Mouse (Mus musculus) heart, embryonic 15.5 days (tissue): ENCODE data around the gene Kalrn. TPM values are rescaled to one million over a fixed set of nuclear protein-coding genes. Genes with fewer than 3 reads are reported as not detected.
A peak's percentile ranks its signal among the peaks of the same experiment; 100 is the strongest.

Experiments
- ATAC-seq: fragments of 200-750 bp; cut with Nextera tagmentation; replicated peaks from 2 replicates; pipeline ENCODE4 v1.8.0; 2017; ENCODE audit warnings: low read depth, moderate TSS enrichment; ENCODE audit not compliant: insufficient number of reproducible peaks, insufficient read depth, low FRiP score
- H3K27ac ChIP-seq: fragments of 300-500 bp; sonication (generic); 2 replicates; pipeline ENCODE4 v1.5.1; 2015; ENCODE audit warnings: mild to moderate bottlenecking, inconsistent platforms
- H3K27me3 ChIP-seq: fragments of 300-500 bp; sonication (generic); 2 replicates; pipeline ENCODE4 v1.6.1; 2015; ENCODE audit warnings: inconsistent platforms
- H3K36me3 ChIP-seq: fragments of 300-500 bp; sonication (generic); 2 replicates; pipeline ENCODE4 v1.6.1; 2015; ENCODE audit warnings: mild to moderate bottlenecking, inconsistent platforms
- H3K4me1 ChIP-seq: fragments of 300-500 bp; sonication (generic); replicated peaks from 2 replicates; pipeline ENCODE4 v1.6.1; 2015; ENCODE audit warnings: inconsistent platforms
- H3K4me2 ChIP-seq: fragments of 300-500 bp; sonication (generic); 2 replicates; pipeline ENCODE4 v1.6.1; 2015; ENCODE audit warnings: inconsistent platforms, mild to moderate bottlenecking, moderate library complexity
- H3K4me3 ChIP-seq: fragments of 300-500 bp; sonication (generic); 2 replicates; pipeline ENCODE4 v1.5.1; 2015; ENCODE audit warnings: mild to moderate bottlenecking, inconsistent platforms
- H3K9ac ChIP-seq: fragments of 300-500 bp; sonication (generic); 2 replicates; pipeline ENCODE4 v1.6.1; 2015; ENCODE audit warnings: mild to moderate bottlenecking, inconsistent platforms
- H3K9me3 ChIP-seq: fragments of 300-500 bp; sonication (generic); replicated peaks from 2 replicates; pipeline ENCODE4 v1.6.1; 2016; ENCODE audit warnings: inconsistent platforms
- WGBS: fragments of 180-500 bp; shearing (Covaris S2); methylation state at CpG from one replicate; pipeline ENCODE4 v1.1.7; 2015; ENCODE audit warnings: mixed read lengths; 5-methylcytosine and 5-hydroxymethylcytosine counted together
- polyA plus RNA-seq: library from polyadenylated mRNA; unstranded; fragments of >200 nt; fragmentation: Nextera tagmentation; extraction: Ambion mirVana; gene quantifications from 2 replicates; pipeline ENCODE4 v1.2.1, GENCODE M21; 2015

Kalrn gene
- polyA plus RNA-seq, 1 experiment from 2014 or later: 32.8 TPM

DNA sequence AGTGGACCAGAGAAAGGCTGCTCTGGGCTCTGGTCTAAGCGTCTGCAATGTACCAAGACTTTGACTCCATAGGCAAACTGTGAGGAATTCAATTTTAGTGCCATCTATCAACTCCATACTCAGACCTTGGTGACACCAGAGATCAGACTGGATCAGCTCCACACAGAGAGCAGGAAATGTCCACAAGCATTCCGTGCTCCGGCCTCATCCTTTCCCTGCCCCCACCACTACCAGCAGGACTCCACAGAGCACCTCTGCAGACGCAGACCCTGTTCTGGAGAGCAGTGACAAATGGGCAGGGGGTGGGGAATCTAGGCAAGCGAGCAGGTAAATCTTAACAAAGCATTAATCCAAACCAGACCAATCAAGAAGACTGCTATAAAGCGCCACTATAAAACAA is 15.4 kb downstream of the Kalrn start:
- no peaks in the 10 kb centered on the region for H3K27me3 ChIP-seq
- no peak overlapping the region for H3K4me2 ChIP-seq
- no peak overlapping the region for H3K4me3 ChIP-seq
- H3K9ac ChIP-seq: no peak overlapping the region
- WGBS: 46% methylated on average over 6 of the region's 6 CpGs
- peaks cover 24% of the 10 kb centered on the region for H3K4me1 ChIP-seq
- H3K27ac ChIP-seq: no peak overlapping the region
- no peaks in the 10 kb centered on the region for H3K36me3 ChIP-seq
- H3K9me3 ChIP-seq: no peaks in the 10 kb centered on the region
- ATAC-seq: no peak

DNA sequence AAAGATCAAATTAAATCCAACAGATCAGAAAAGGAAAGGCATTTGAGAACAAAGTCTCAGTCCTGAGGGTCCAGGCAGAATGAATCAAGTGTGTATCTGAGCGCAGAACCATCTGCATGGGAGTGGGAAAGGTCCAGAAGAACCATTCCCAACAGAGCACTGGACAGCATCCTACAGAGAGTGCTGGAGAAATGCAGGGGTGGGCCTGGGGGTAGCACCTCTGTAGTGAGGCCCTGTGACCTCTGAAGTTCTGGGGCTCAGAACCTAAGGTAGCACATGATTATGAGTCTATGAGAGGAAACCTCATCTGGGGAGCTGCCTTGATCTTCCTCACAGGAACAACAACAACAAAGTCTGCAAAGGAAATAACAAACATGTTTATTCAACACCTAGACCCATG is 20.6 kb downstream of the Kalrn start:
- Histone ChIP-seq H3K4me1 (peaks cover 21% of the 10 kb centered on the region), H3K27me3 (no peaks in the 10 kb centered on the region)
- WGBS: 88% methylated on average over 1 of the region's 1 CpGs

DNA sequence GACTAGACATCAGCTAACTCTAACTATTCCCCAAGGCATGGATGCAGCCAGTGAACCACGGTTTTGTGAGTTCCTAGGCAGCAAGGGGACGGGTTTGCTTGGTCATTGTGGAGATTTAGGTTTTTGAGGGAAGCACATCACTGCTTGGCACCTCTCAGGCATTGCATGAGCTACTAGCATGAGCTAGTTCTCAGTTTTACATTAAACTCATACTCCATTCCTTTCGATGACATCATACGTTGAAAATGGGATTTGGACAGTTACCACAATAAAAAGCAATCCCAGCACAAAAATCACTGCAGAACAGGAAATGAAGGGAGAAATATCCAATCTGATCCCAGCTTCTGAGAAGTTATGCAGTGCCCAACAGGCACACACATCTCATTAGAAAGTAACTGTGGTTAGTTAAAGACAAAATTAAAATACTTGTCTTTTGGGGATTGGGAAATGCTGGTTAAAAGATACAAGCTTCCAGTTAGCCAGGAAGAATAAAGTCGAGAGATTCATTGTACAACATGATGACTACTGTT is 23.8 kb downstream of the Kalrn start:
- Histone ChIP-seq H3K9me3 (no peaks in the 10 kb centered on the region), H3K36me3 (no peaks in the 10 kb centered on the region), H3K27me3 (no peaks in the 10 kb centered on the region), H3K4me3 (no peak overlapping the region), H3K27ac (no peak overlapping the region), H3K9ac (no peak overlapping the region), H3K4me1 (peaks cover 9% of the 10 kb centered on the region; the same call in 1 of the 2 replicates), H3K4me2 (no peak overlapping the region)
- no peak for ATAC-seq
- 72% methylated on average over 5 of the region's 5 CpGs for WGBS

More for the DNA sequence above, 20.6 kb downstream of the Kalrn start:
- no peaks in the 10 kb centered on the region for H3K36me3 ChIP-seq
- no peak for ATAC-seq
- no peak overlapping the region for H3K9ac ChIP-seq
- H3K27ac ChIP-seq: no peak overlapping the region
- H3K4me3 ChIP-seq: no peak overlapping the region
- H3K4me2 ChIP-seq: no peak overlapping the region
- no peaks in the 10 kb centered on the region for H3K9me3 ChIP-seq

DNA sequence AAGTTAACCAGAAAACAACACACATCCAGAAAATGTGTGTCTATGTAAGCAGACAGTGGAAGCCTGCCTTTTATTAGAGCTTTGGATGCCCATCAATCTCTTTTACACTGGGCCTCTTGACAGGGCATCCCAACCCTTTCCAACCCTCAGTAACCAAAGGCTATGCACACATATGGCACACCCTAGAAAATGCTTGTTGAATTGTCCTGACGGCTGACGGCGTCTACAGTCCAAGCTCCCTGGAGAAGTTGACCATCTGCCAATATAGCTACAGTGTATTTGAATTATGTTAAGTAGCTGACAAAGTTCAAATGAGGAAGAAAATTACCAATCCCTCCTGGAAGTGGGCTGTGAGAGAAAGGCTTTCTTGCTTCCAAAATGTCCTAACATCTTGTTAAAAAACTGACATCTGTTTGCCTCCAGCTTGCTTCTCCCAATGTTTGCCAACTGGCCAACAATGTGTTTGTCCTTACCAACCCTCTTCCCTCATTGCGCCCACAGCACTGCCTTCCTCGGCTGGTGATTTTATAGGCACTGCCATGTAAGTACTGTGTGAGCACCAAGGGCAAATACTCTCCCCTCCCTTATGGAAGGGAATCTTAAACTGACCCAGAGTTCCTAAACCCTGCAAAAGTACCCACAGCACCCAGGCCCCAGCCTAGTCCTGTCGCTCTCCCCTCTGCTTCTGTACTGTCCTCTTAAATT is 26.4 kb downstream of the Kalrn start:
- no peak overlapping the region for H3K27ac ChIP-seq
- H3K9ac ChIP-seq: no peak overlapping the region
- no peak for ATAC-seq
- no peaks in the 10 kb centered on the region for H3K36me3 ChIP-seq
- no peak overlapping the region for H3K4me3 ChIP-seq
- H3K27me3 ChIP-seq: no peaks in the 10 kb centered on the region
- H3K9me3 ChIP-seq: no peaks in the 10 kb centered on the region
- H3K4me1 ChIP-seq: 0 out of 2 replicates have a peak, but pooled peaks cover 3% of the 10 kb centered on the region
- no peak overlapping the region for H3K4me2 ChIP-seq
- 70% methylated on average over 6 of the region's 6 CpGs for WGBS

DNA sequence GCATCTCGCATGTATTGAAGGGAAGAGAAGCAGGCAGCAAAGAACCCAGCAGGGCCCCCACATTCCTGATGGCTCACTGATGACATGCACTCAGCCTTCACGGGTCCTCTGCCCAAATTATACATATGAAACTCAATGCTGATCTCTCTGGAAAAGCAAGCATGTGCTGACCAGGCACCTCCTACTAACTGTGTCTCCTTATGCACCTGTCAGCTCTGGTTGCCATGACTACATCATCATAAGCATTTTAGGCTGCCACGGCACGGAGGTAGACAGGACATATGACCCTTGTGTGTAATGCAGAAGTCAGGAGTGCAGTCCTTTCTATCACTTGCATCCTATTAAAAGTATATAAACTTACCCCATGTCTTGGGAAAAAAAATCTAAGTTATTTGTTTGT is 29.6 kb downstream of the Kalrn start:
- no peak for ATAC-seq
- Histone ChIP-seq H3K9me3 (no peaks in the 10 kb centered on the region), H3K9ac (no peak overlapping the region), H3K36me3 (no peaks in the 10 kb centered on the region), H3K4me1 (peaks cover 2% of the 10 kb centered on the region), H3K27me3 (no peaks in the 10 kb centered on the region), H3K27ac (no peak overlapping the region), H3K4me2 (no peak overlapping the region), H3K4me3 (no peak overlapping the region)
- 84% methylated on average over 4 of the region's 4 CpGs for WGBS

DNA sequence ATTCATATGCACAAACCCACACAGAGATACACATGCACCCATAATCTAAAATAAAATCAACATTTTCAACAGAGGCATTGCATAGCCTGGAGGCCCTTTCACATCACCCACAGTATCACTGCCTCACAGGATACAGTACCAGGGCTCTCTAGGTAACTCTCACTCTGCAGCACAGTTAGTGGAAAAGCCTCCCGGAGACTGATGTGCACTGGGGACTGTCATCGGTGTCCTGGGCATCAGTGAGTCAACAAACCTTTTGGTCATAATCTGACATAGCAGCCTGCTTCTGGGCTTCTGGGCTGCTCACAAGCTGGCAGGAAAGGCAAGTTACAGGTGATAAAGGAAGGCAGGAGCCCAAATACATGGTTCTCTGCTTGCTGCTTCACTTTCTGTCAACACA is 31.0 kb downstream of the Kalrn start:
- WGBS: 91% methylated on average over 2 of the region's 2 CpGs
- peaks cover 4% of the 10 kb centered on the region for H3K4me1 ChIP-seq
- no peaks in the 10 kb centered on the region for H3K36me3 ChIP-seq

DNA sequence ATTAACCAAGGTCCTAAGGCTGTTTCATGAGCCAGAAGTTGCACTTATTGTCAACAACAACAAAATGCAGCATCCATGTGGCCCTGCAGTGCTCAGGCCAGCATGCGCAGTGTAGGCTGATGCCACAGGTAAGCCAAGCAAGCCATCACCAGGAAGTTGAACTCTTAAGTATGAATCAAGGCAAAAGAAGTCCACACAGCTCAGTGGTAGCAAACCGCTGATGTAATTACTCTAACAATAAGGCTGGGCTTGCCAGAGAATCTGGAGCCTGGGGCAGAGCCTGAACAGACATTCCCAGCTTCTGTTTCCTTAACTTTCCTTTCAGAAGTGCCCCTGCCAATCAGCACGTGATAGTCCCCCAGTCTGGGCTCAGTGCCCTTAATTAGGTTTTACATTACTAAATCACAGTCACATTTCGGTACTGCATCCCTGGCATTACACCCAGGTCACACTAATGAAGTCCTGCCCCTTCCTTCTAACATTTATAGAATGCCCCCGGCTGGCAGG is 34.6 kb downstream of the Kalrn start:
- no peak overlapping the region for H3K4me2 ChIP-seq
- no peak overlapping the region for H3K4me3 ChIP-seq

More for the DNA sequence above, 31.0 kb downstream of the Kalrn start:
- Histone ChIP-seq H3K9me3 (no peaks in the 10 kb centered on the region), H3K27ac (no peak overlapping the region), H3K4me2 (no peak overlapping the region), H3K27me3 (no peaks in the 10 kb centered on the region), H3K4me3 (no peak overlapping the region), H3K9ac (no peak overlapping the region)
- no peak for ATAC-seq

DNA sequence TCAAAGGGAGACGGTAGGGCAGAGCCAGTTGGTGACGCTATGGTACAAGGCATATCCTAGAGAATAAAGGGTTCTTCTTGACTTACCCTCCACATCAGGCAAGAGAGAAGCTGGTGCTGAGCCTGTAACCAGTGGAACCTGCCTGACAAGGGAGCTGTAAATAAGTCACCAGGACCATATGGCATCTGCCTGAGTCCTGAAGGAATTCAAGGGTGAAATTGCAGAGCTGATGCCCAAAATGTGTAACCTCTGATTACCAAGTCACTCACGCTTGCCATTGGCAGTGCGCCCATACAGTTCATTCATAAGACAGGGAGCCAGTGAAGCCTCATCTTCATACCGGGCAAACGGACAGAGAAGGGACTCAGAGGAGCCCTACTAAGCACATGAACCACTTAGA is 37.0 kb downstream of the Kalrn start:
- no peak overlapping the region for H3K4me2 ChIP-seq
- 60% methylated on average over 6 of the region's 6 CpGs for WGBS
- no peak for ATAC-seq
- no peaks in the 10 kb centered on the region for H3K27me3 ChIP-seq
- H3K4me3 ChIP-seq: no peak overlapping the region
- no peak overlapping the region for H3K9ac ChIP-seq
- no peaks in the 10 kb centered on the region for H3K36me3 ChIP-seq
- H3K9me3 ChIP-seq: no peaks in the 10 kb centered on the region
- H3K27ac ChIP-seq: no peak overlapping the region
- peaks cover 20% of the 10 kb centered on the region for H3K4me1 ChIP-seq

More for the DNA sequence above, 34.6 kb downstream of the Kalrn start:
- H3K27ac ChIP-seq: no peak overlapping the region
- H3K9me3 ChIP-seq: no peaks in the 10 kb centered on the region
- peaks cover 20% of the 10 kb centered on the region for H3K4me1 ChIP-seq
- 61% methylated on average over 5 of the region's 5 CpGs for WGBS
- ATAC-seq: 0 out of 2 replicates have a peak, but pooled peaks have one; percentile 4
- H3K9ac ChIP-seq: no peak overlapping the region
- no peaks in the 10 kb centered on the region for H3K27me3 ChIP-seq
- no peaks in the 10 kb centered on the region for H3K36me3 ChIP-seq

DNA sequence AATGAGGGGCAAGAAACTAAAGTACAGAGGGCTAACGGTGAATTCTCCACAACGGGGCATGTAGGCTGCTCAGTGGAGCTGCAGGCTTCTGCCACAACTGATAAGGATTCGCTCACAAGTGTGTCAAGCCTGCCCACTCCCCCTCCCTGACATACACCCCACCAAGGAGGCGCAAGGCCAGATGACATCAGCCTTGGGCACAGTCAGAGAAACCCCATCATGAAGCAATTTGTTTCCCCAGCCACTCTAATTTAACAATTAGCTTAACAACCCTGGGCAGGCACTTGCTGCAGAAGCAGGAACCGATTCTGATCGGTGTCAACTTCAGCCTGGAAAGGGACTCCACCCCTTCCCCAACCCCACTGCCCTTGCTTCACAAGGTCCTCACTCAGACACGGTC is 38.2 kb downstream of the Kalrn start:
- Histone ChIP-seq H3K9ac (no peak overlapping the region), H3K4me3 (no peak overlapping the region), H3K27ac (no peak overlapping the region), H3K27me3 (no peaks in the 10 kb centered on the region), H3K4me2 (no peak overlapping the region), H3K9me3 (no peaks in the 10 kb centered on the region), H3K4me1 (peaks cover 20% of the 10 kb centered on the region), H3K36me3 (no peaks in the 10 kb centered on the region)
- 19% methylated on average over 7 of the region's 7 CpGs for WGBS
- no peak for ATAC-seq

DNA sequence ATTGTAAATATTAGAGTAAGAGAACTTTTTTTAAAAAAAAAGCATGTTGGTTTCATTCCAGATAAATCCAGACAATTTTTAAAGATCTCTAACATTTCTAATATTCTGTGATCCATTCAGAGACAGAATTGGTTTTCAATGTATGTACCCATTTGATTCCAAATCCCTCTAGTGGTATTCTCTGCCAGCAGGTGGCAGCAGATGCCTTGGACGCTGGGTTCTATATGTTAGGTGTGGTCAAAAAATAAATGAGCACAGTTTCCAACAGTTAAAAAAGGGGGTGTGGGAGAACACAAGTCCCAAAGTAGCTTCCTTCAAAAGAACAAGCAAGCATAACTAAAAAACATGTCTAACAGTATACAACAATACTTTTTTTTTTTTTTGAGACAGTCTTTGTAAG is 41.8 kb downstream of the Kalrn start:
- H3K27me3 ChIP-seq: no peaks in the 10 kb centered on the region
- H3K4me2 ChIP-seq: no peak overlapping the region
- peaks cover 18% of the 10 kb centered on the region for H3K4me1 ChIP-seq
- WGBS: 0% methylated on average over 1 of the region's 1 CpGs
- no peaks in the 10 kb centered on the region for H3K36me3 ChIP-seq
- H3K9me3 ChIP-seq: no peaks in the 10 kb centered on the region
- no peak for ATAC-seq
- H3K9ac ChIP-seq: no peak overlapping the region
- H3K4me3 ChIP-seq: no peak overlapping the region
- H3K27ac ChIP-seq: no peak overlapping the region

DNA sequence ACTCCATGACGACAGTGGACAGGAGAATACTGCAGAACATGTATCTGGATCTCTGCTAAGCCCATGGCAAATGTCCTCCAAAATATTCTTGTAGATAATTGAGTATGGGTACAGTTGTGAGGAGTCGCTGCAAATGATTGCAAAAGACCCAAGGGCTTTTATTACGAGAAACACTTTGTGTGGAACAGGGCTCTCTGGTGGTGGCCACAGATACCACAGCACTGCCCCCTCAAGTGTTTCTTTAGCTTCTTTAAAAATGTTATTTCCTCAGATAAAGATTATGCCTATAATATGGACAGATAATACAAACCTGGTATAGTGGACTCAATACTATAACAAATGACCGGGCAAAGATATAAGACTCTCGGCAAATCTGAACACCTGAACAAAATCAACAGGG is 43.3 kb downstream of the Kalrn start:
- Histone ChIP-seq H3K4me2 (no peak overlapping the region), H3K9ac (no peak overlapping the region), H3K4me1 (peaks cover 10% of the 10 kb centered on the region), H3K27me3 (no peaks in the 10 kb centered on the region), H3K4me3 (no peak overlapping the region), H3K36me3 (no peaks in the 10 kb centered on the region), H3K9me3 (no peaks in the 10 kb centered on the region), H3K27ac (no peak overlapping the region)
- ATAC-seq: no peak
- WGBS: 77% methylated on average over 5 of the region's 5 CpGs
